Mouse (Mus musculus) R1 (cell line): ENCODE measurements around the gene P2ry6.

ENCODE experiments used
- DNase-seq: peaks from one replicate; pipeline ENCODE4 v3.0.0-alpha.2; 2018; ENCODE audit warnings: low read depth, low spot score

The P2ry6 gene

GRCm38 (mm10) chr7:100918176-100918575 lies 56.3 kb downstream of the P2ry6 start:
- peak; percentile 66 for DNase-seq

- peak; percentile 66 for DNase-seq
Measured at GRCm38 (mm10) chr7:100917751-100918150, 56.7 kb downstream of the P2ry6 start.

DNA sequence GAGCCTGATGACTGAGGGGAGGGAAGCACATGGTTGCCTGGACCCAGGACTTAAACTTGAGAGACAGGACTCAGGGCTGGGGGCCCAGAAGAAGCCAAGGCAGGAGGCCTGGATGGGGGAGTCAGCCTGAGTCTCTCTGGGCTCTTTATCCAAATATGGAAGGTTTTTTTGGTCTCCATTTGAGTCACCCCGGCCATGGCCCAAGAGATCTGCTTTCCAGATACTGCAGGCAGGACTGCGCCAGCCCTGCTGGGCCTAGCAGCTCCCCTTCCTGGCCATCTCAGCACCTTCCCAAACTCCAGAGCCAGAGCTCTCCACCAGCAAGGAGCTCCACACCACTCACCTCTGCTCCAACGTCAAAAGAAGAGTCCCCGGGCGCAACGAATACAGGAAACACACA lies 57.9 kb downstream of the P2ry6 start:
- DNase-seq = no peak

GRCm38 (mm10) chr7:100915204-100915603 lies 59.2 kb downstream of the P2ry6 start:
- DNase-seq = no peak

DNA sequence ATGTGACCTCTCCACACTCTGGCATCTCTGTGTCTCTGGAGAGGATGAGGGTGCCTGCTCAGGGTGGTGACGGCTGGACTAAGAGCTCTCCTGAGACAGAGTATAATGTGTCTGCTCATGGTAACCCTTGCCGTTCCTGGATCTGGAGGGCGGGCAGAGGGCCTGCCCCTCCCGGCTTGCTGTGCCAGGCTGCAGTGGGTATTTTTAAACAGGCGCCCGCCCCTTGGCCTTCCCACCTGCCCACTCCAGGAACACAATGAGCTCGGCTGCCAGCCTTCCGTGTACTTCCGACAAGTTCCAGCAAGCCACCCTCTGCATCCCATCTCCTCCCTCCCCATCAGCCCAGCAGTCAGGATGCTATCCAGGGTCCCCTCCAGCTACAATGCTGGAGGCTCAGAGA lies 62.7 kb downstream of the P2ry6 start:
- DNase-seq = no peak

DNA sequence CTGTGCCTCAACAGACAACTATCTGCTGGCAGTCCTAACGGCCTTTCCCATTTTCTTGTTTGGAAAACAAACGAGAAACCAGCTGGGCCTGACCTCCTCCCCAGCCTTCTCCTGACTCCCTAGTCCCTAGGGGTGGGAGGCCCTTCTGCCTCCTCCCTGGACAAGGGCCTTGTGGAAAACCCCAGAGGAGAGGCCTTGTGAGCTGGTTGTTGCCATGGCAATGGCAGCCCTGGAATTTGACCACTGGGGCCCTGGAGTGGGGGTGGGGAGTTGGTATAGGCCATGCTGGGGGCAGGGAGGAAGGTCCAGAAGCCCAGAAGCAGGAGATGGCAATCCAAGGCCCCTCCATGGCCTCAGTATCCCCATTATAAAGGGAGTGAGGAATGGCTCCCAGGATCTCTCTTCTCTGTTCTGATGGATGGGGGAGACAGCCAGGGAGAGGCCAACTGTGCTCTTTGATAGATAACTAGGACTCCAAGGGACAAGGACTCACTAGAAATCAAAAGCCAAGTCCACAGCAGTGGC lies 63.1 kb downstream of the P2ry6 start:
- DNase-seq = peak; percentile 43

DNA sequence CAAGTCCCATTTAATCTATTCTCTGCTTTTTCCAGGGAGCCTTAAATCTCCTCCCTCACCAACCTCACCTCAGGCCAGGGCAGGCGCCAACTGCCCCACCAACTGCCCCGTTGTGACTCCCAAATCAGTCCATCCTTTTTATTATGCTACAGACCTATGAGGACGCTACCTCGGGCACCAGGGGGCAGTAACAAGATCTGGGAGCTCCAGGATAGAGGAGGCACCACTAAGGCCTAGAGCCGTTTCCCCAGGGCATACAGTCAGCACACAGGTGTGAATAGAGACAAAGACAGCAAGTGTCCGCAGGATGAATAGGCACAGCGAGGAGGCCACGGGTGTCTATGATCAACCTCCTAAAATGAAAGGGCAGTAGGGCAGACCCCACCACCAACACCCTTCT lies 65.9 kb downstream of the P2ry6 start:
- DNase-seq = peak; percentile 77

DNA sequence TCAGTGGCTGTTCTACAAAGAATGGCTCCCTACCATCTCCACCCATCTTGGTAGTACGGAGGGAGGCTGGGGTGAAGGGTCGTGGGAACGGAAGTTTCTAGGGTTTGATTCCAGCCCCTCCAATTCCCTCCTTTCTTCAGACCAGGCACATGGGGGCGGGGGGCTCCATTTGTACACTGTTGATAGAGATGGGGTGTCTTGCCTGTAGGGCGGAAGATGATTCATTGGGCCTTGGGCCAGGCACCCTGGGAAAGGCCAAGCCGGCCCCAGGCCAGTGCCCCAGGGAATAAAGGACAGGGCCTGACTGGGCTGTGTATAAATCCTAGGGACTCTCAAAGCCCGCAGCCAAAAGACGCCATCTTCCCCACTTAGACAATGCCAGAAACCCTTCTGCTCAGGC lies 66.4 kb downstream of the P2ry6 start:
- no peak for DNase-seq

DNA sequence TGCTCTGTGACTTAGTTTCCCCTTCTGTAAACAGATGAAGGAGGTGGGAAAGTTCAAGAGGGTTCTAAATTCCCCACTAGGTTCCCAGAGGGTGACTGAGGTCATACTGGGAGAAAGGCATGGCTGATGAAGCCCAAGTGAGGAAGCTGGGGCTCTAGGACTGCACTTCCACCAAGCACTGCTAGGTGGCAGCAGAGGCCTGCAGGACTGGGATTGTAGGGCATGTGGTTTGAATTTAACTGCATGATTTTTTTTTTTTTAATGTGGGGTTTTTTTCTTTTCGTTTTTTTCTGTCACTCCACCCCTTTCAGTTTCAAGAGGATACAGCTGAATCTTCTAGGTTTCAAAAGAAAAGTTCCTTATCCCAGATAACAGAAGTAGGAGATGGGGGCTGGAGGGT lies 67.2 kb downstream of the P2ry6 start:
- peak; percentile 68 for DNase-seq

GRCm38 (mm10) chr7:100906029-100906789 lies 68.2 kb downstream of the P2ry6 start:
- no peak for DNase-seq

DNA sequence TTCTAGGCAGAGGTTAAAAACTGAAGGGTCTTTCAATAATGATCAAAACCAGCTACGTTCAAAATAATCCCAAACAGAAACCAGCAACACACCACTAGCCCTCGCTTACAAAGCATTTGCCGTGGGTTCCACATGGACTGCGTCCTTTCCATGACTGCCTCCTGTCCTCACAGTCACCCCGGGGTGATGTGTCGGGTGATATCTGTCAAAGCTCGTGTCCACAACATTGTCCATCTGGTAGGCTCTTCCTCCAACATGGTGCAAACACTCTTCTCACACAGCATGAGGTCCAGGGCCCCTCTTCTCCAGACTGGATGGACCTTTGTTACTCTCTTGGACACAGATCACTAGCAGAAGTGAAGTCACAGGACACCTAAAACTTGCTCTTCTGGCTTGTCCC lies 69.4 kb downstream of the P2ry6 start:
- no peak for DNase-seq

- no peak for DNase-seq
Measured at GRCm38 (mm10) chr7:100904612-100905011, 69.8 kb downstream of the P2ry6 start.

DNA sequence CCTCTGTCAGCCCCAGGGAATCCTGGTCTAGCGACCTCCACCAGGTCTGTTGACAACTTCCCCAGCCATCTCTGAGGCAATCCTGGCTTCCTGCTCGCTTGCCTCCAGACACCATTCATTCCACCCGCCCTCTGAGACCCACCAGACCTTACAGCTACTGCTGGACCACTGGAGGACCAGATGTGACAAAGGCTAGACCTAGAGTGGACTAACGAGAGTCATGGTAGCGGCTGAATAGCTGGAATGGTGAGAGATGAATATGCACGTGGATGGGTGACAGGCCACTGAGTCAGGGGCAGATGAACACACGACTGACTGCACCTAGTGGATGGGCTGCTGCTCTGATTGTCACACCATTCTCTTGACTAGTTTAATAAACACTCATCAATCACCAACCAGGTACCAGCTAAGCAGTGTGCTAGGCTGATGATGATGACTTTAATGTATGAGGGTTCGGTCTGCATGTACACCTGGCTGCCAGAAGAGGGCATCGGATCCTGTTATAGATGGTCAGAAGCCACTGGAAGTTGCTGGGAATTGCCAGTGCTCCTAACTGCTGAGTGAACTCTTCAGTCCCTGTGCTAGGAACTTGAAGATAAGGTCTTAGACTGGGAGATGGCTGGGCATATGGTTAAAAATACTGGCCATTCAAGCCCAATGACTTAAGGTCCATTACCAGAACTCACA lies 71.9 kb downstream of the P2ry6 start:
- DNase-seq = peak; percentile 56

DNA sequence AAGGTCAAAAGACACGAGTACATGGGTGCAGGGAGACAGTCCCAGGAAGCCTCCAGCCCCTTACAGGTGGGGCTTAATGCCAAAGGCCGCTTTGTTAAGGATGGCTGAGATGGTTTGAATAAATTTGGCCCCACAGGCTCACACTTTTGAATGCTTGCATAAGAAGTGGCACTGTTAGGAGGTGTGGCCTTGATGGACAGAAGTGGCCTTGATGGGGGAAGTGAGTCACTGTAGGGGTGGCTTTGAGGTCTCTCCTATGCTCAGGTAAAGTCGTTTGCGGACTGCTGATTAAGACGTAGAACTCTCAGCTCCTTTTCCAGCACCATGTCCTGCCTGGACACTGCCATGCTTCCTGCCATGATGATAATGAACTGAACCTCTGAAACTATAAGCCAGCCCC lies 76.6 kb downstream of the P2ry6 start:
- no peak for DNase-seq

DNA sequence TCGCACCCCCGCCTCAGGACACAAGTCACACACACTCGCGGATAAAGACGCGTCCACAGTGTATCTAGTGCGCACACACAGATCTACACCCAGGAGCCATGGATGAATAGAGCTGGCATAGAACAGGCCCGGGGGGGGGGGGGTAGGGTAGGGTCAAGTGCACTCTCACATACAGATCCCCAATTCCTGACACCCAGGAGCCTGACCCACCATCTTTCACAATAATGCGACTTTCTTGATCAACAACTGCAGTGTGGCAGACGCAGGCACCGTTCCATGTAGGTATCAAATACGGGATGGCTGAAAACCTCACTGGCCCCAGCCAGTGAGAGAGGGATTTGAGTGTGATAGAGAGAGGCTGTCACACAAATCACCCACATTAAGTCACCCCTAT lies 79.6 kb downstream of the P2ry6 start:
- DNase-seq = no peak

DNA sequence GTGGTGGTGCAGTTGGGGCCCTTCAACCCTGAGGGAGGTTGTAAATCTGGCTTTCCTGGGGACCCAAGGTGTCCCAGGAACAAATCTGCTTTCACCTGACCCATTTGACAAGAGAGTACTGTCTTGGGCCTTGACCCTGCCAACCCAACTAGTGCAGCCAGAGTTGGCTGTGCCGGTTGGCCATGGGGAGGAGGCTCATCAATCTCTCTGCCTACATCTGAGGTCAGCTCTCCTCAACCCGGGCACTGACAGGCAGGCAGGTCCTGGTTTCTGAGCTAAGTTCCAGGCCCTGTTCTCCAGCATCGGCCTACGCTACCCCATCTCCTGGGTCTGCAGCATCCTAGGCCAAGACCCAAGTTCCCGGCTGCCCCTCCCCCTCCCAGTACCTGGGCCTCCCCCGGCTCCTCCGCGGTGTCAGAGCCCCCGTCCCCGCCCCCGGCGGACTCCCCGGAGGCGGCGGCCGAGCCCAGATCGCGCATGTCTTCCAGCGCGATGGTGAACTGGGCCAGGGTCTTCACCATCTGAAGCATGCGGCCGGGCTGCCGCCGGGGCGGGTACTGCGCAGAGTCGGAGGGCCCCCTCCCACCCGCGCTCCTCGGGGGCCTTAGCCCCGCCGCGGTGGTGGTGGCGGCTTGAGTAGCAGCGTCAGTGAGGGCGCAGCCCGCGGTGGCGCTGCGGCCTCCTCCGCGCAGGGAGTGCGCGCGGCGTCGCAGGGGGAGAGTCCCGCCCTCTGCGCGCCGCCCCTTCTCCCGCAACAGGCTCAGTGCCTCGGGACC lies 80.2 kb downstream of the P2ry6 start:
- DNase-seq = peak; percentile 59

DNA sequence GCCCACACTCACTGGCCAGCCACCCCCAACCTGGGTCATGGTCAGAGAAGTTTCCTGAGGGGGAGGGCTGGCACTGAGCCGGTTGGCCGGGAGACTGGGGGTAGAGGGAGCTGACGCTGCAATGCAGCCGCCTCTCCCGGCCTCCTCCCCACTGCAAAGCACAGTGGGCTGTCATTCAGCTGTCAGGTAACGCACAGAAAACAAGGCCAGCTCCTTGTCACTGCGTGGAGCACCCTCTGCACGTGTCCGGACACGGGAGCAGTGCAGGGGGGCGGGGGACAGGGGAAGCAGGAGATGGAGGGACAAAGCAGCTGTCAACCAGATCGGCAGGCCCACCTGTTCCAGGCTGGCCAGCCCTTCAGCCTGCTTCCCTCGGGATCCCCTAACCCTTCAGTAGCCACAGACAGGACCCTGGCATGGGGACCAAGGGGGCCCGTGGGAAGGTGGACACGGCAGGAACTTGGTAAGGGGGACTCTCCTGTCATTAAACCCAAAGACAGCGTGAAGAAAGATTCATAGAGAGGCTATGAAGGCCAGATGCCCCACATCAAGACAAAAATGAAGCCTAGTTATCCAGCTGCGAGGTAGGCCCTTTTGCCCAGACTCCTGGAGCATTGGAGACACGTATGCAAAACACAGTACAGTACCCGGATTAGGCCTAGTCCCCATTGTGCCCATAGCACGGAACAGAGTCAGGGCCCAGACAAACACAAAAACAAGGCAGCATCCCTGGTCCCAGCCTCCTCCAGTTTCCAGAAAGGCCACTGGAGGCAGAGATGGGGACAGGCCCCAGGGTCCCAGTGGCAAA lies 81.0 kb downstream of the P2ry6 start:
- DNase-seq = no peak
